Mouse (Mus musculus) CH12.LX (cell line): ENCODE results near the gene 4930404N11Rik. TPM values are rescaled to one million over a fixed set of nuclear protein-coding genes. Genes with fewer than 3 reads are reported as not detected.

ENCODE experiments used
- DNase-seq: peaks from one replicate; pipeline ENCODE4 v3.0.0-alpha.2; 2013; ENCODE audit errors: extremely low read depth
- H3K27ac ChIP-seq: 2 replicates; pipeline ENCODE4 v1.5.1; 2012; ENCODE audit warnings: low read depth, mild to moderate bottlenecking, control low read depth, moderate library complexity; ENCODE audit not compliant: insufficient read depth
- H3K27me3 ChIP-seq: replicated peaks from 2 replicates; pipeline ENCODE3; 2012; ENCODE audit warnings: inconsistent platforms
- H3K36me3 ChIP-seq, 2 experiments: replicated peaks in 1 of 2; 2 replicates each; pipeline versions ENCODE3 to v1.6.1; 2012; ENCODE audit warnings: inconsistent platforms in 1 of 2, low read length in 1 of 2, mild to moderate bottlenecking in 1 of 2, mixed read lengths in 1 of 2, moderate library complexity in 1 of 2; ENCODE audit not compliant: control insufficient read depth in 1 of 2, insufficient read depth in 1 of 2
- H3K4me1 ChIP-seq, 2 experiments: 2 replicates each; pipeline ENCODE4 v1.6.1; 2012; ENCODE audit warnings: inconsistent platforms in 1 of 2, moderate library complexity in 1 of 2; ENCODE audit not compliant: insufficient read depth in 2 of 2, control insufficient read depth in 1 of 2
- H3K4me2 ChIP-seq: 2 replicates; pipeline ENCODE4 v1.6.1; 2012; ENCODE audit warnings: low read depth, mild to moderate bottlenecking, control low read depth; ENCODE audit not compliant: poor library complexity, insufficient read depth, severe bottlenecking
- H3K4me3 ChIP-seq, 3 experiments: fragments of 150-350 bp in 1 of 3; sonication (generic) in 1 of 3; replicated peaks in 1 of 3; 2 replicates each; pipeline versions ENCODE3 to v1.5.1; 2011 to 2012; ENCODE audit warnings: low read depth in 2 of 3, low read length in 2 of 3, mild to moderate bottlenecking in 2 of 3, moderate library complexity in 2 of 3, control low read depth in 1 of 3, improper control_type of control experiment in 1 of 3, inconsistent platforms in 1 of 3, mixed read lengths in 1 of 3; ENCODE audit not compliant: poor library complexity in 1 of 3
- H3K79me2 ChIP-seq: replicated peaks from 2 replicates; pipeline ENCODE4 v1.6.1; 2012; ENCODE audit warnings: mild to moderate bottlenecking, moderate library complexity; ENCODE audit not compliant: control insufficient read depth, poor library complexity, insufficient read depth, severe bottlenecking; ENCODE audit errors: extremely low read depth
- H3K9ac ChIP-seq: 2 replicates; pipeline ENCODE4 v1.6.1; 2012; ENCODE audit warnings: low read depth, mild to moderate bottlenecking, control low read depth, moderate library complexity; ENCODE audit not compliant: insufficient read depth
- H3K9me3 ChIP-seq: replicated peaks from 2 replicates; pipeline ENCODE3; 2012; ENCODE audit warnings: low read length, inconsistent platforms, mixed read lengths
- CHD2 ChIP-seq: IDR thresholded peaks from 2 replicates; pipeline ENCODE4 v1.6.1; 2011; ENCODE audit warnings: low read length, improper control_type of control experiment
- ELF1 ChIP-seq: IDR thresholded peaks from 2 replicates; pipeline ENCODE4 v1.6.1; 2014; ENCODE audit warnings: low read depth, mild to moderate bottlenecking, inconsistent platforms, low read length, improper control_type of control experiment
- ETS1 ChIP-seq: conservative IDR thresholded peaks from 2 replicates; pipeline ENCODE4 v1.6.1; 2012; ENCODE audit warnings: low read depth, mild to moderate bottlenecking, inconsistent platforms, low read length, improper control_type of control experiment, moderate library complexity
- HCFC1 ChIP-seq: IDR thresholded peaks from 2 replicates; pipeline ENCODE4 v1.6.1; 2012; ENCODE audit warnings: low read depth, mild to moderate bottlenecking, inconsistent platforms, low read length, improper control_type of control experiment
- IRF4 ChIP-seq: IDR thresholded peaks from 2 replicates; pipeline ENCODE4 v1.6.1; 2014; ENCODE audit warnings: low read depth, mild to moderate bottlenecking, inconsistent platforms, low read length, improper control_type of control experiment
- MAZ ChIP-seq: IDR thresholded peaks from 2 replicates; pipeline ENCODE4 v1.6.1; 2012; ENCODE audit warnings: low read depth, mild to moderate bottlenecking, inconsistent platforms, low read length, improper control_type of control experiment, moderate library complexity
- NELFE ChIP-seq: IDR thresholded peaks from 2 replicates; pipeline ENCODE4 v1.6.1; 2011; ENCODE audit warnings: low read depth, low read length, improper control_type of control experiment
- NRF1 ChIP-seq: IDR thresholded peaks from 2 replicates; pipeline ENCODE4 v1.6.1; 2014; ENCODE audit warnings: low read depth, mild to moderate bottlenecking, inconsistent platforms, low read length, improper control_type of control experiment, moderate library complexity
- POLR2AphosphoS2 ChIP-seq: IDR thresholded peaks from 2 replicates; pipeline ENCODE4 v1.6.1; 2011; ENCODE audit warnings: low read depth, low read length, improper control_type of control experiment
- SMC3 ChIP-seq: IDR thresholded peaks from 2 replicates; pipeline ENCODE4 v1.6.1; 2011; ENCODE audit warnings: low read depth, low read length, improper control_type of control experiment
- TBP ChIP-seq: conservative IDR thresholded peaks from 2 replicates; pipeline ENCODE4 v1.6.1; 2011; ENCODE audit warnings: low read depth, low read length, improper control_type of control experiment
- USF1 ChIP-seq: IDR thresholded peaks from 2 replicates; pipeline ENCODE4 v1.6.1; 2014; ENCODE audit warnings: low read depth, mild to moderate bottlenecking, inconsistent platforms, low read length, improper control_type of control experiment
- ZC3H11A ChIP-seq: IDR thresholded peaks from 2 replicates; pipeline ENCODE4 v1.6.1; 2012; ENCODE audit warnings: low read depth, mild to moderate bottlenecking, inconsistent platforms, low read length, improper control_type of control experiment
- ZMIZ1 ChIP-seq: IDR thresholded peaks from 2 replicates; pipeline ENCODE4 v1.6.1; 2012; ENCODE audit warnings: low read depth, mild to moderate bottlenecking, inconsistent platforms, low read length, improper control_type of control experiment
- dilution Hi-C: fragments of 300-500 bp; cut with MboI; formaldehyde crosslinking; loops from 2 replicates; pipeline ENCODE4 v1.14.3; 2020; ENCODE audit warnings: low sequenced_read_pairs; ENCODE audit not compliant: extremely low pct_unique_long_range_greater_than_20kb, extremely low pct_ligation_motif_present
- in situ Hi-C: fragments of 300-500 bp; cut with MboI; formaldehyde crosslinking; loops from 3 replicates; pipeline ENCODE4 v1.14.3; 2019; ENCODE audit warnings: low sequenced_read_pairs, low pct_ligation_motif_present, low pct_unique_long_range_greater_than_20kb, mixed read lengths
- polyA plus RNA-seq: library from polyadenylated mRNA; unstranded; fragments of >175 nt; gene quantifications from 2 replicates; pipeline ENCODE4 v1.2.1, GENCODE M21; 2012; ENCODE audit warnings: low read depth; ENCODE audit not compliant: insufficient read length
- total RNA-seq, 2 experiments: library from RNA; depleted of rRNA; stranded (reverse); fragments of 300-350 nt in 1 of 2; fragments of >200 nt in 1 of 2; gene quantifications; 2 replicates each; pipeline ENCODE4 v1.2.3; 2012 to 2014

4930404N11Rik gene
- total and polyA plus RNA-seq, 3 experiments: 0.23 to 5.2 (median 2.7) TPM

GRCm38 (mm10) chr10:81401205-81401520, 35.5 kb upstream of the 4930404N11Rik start:
- H3K4me2 ChIP-seq: no peak overlapping the region
- no peaks in the 10 kb centered on the region for H3K9me3 ChIP-seq
- no peak overlapping the region for H3K9ac ChIP-seq
- H3K4me3 ChIP-seq: no peak overlapping the region
- H3K79me2 ChIP-seq: no peaks in the 10 kb centered on the region
- in situ Hi-C loops: no loop called here
- no peaks in the 10 kb centered on the region for H3K27me3 ChIP-seq
- dilution Hi-C loops: no loop called here
- no peak for DNase-seq
- peaks cover 63 to 72% of the 10 kb centered on the region in 2 experiments for H3K36me3 ChIP-seq
- peaks cover 4 to 13% of the 10 kb centered on the region in 2 experiments; a peak in 3 of 4 replicates for H3K4me1 ChIP-seq
- TF ChIP-seq MAZ (no peak), ZMIZ1 (no peak), IRF4 (no peak), SMC3 (no peak), POLR2AphosphoS2 (no peak), HCFC1 (no peak), ETS1 (no peak), ZC3H11A (no peak), NRF1 (no peak), ELF1 (no peak), CHD2 (no peak), NELFE (no peak), USF1 (no peak), TBP (no peak)
- no peak overlapping the region for H3K27ac ChIP-seq

- Histone ChIP-seq H3K9me3 (no peaks in the 10 kb centered on the region), H3K4me1 (peaks cover 0 to 8% of the 10 kb centered on the region in 2 experiments; a peak in 1 of 4 replicates), H3K4me2 (no peak overlapping the region), H3K4me3 (no peak overlapping the region), H3K27ac (no peak overlapping the region), H3K9ac (no peak overlapping the region), H3K36me3 (peaks cover 57 to 67% of the 10 kb centered on the region in 2 experiments), H3K27me3 (no peaks in the 10 kb centered on the region), H3K79me2 (no peaks in the 10 kb centered on the region)
- no peak for DNase-seq
- no peak for TF ChIP-seq SMC3
- dilution Hi-C loops (no loop called here), in situ Hi-C loops (no loop called here)
Observed at GRCm38 (mm10) chr10:81400371-81401204, 35.0 kb upstream of the 4930404N11Rik start.
